Mouse (Mus musculus): ENCODE results near the gene Cdca7. TPM values are rescaled to one million over a fixed set of nuclear protein-coding genes. Genes with fewer than 3 reads are reported as not detected.

Gene Cdca7
- 1 to 10 TPM; 8.0 to 9.8 TPM for total RNA-seq (2021)
- long read RNA-seq, transcript Cdca7-201 (9 exons, 2,424 nt): major isoform, 11 of 16 reads
- long read RNA-seq, partial matches to known transcripts: 0 of 16 reads
- long read RNA-seq, other reads (novel, unspliced or antisense): 4 of 16 reads

- DNase-seq (ENCODE audit: low spot score in 2 of 2): peak; percentile 60 to 75
Observed at GRCm38 (mm10) chr2:72475797-72476485, at the start of gene Cdca7. Gene Cdca7, plus strand, starts transcription at chr2:72476159.

GRCm38 (mm10) chr2:72426776-72427175 lies 49.2 kb upstream of the Cdca7 start:
- peak; percentile 26 to 30 for DNase-seq (ENCODE audit: low spot score in 2 of 2)

- DNase-seq (ENCODE audit: low spot score in 2 of 2): no peak
Observed at GRCm38 (mm10) chr2:72427288-72427687, 48.7 kb upstream of the Cdca7 start.

GRCm38 (mm10) chr2:72438941-72439533 lies 36.9 kb upstream of the Cdca7 start:
- DNase-seq (ENCODE audit: low spot score in 2 of 2): no peak

GRCm38 (mm10) chr2:72441010-72441409 lies 34.9 kb upstream of the Cdca7 start:
- DNase-seq (ENCODE audit: low spot score in 2 of 2): no peak

- no peak for DNase-seq (ENCODE audit: low spot score in 2 of 2)
Observed at GRCm38 (mm10) chr2:72442825-72443224, 33.1 kb upstream of the Cdca7 start.

GRCm38 (mm10) chr2:72443960-72444359 lies 32.0 kb upstream of the Cdca7 start:
- no peak for DNase-seq (ENCODE audit: low spot score in 2 of 2)

- no peak for DNase-seq (ENCODE audit: low spot score in 2 of 2)
Observed at GRCm38 (mm10) chr2:72446106-72446505, 29.9 kb upstream of the Cdca7 start.

- DNase-seq (ENCODE audit: low spot score in 2 of 2): no peak
Observed at GRCm38 (mm10) chr2:72446615-72447014, 29.3 kb upstream of the Cdca7 start.

GRCm38 (mm10) chr2:72453563-72453962 lies 22.4 kb upstream of the Cdca7 start:
- no peak for DNase-seq (ENCODE audit: low spot score in 2 of 2)

- no peak for DNase-seq (ENCODE audit: low spot score in 2 of 2)
Observed at GRCm38 (mm10) chr2:72456189-72456588, 19.8 kb upstream of the Cdca7 start.

- DNase-seq (ENCODE audit: low spot score in 2 of 2): no peak
Observed at GRCm38 (mm10) chr2:72464376-72465014, 11.5 kb upstream of the Cdca7 start.

GRCm38 (mm10) chr2:72467604-72468003 lies 8.4 kb upstream of the Cdca7 start:
- no peak for DNase-seq (ENCODE audit: low spot score in 2 of 2)

GRCm38 (mm10) chr2:72471415-72472070 lies 4.4 kb upstream of the Cdca7 start:
- no peak for DNase-seq (ENCODE audit: low spot score in 2 of 2)

GRCm38 (mm10) chr2:72474531-72475287 lies 1.2 kb upstream of the Cdca7 start:
- DNase-seq (ENCODE audit: low spot score in 2 of 2): no peak

- DNase-seq (ENCODE audit: low spot score in 2 of 2): no peak
Observed at GRCm38 (mm10) chr2:72475423-72475796, 549 bp upstream of the Cdca7 start.

GRCm38 (mm10) chr2:72476486-72477211 lies 690 bp downstream of the Cdca7 start:
- DNase-seq (ENCODE audit: low spot score in 2 of 2): peak in 1 of 2 experiments; percentile 39

GRCm38 (mm10) chr2:72477221-72477620 lies 1.3 kb downstream of the Cdca7 start:
- no peak for DNase-seq (ENCODE audit: low spot score in 2 of 2)

- no peak for DNase-seq (ENCODE audit: low spot score in 2 of 2)
Observed at GRCm38 (mm10) chr2:72478176-72478575, 2.2 kb downstream of the Cdca7 start.

- no peak for DNase-seq (ENCODE audit: low spot score in 2 of 2)
Observed at GRCm38 (mm10) chr2:72478921-72479320, 3.0 kb downstream of the Cdca7 start.

All from layer of hippocampus, postnatal 10 days (tissue).